Mouse (Mus musculus) neural tube, embryonic 14.5 days (tissue): ENCODE results near the gene Celf2. TPM values are rescaled to one million over a fixed set of nuclear protein-coding genes. Genes with fewer than 3 reads are reported as not detected.
A peak's percentile ranks its signal among the peaks of the same experiment; 100 is the strongest.

Source experiments
- ATAC-seq: fragments of 200-750 bp; cut with Nextera tagmentation; 2 replicates; pipeline ENCODE4 v1.8.0; 2017; ENCODE audit warnings: low read depth, mild to moderate bottlenecking, moderate TSS enrichment, moderate library complexity
- H3K27ac ChIP-seq: fragments of 300-500 bp; sonication (generic); 2 replicates; pipeline ENCODE4 v1.5.1; 2014; ENCODE audit warnings: low read depth, mild to moderate bottlenecking, control low read depth, low read length, moderate library complexity, mixed read lengths
- H3K27me3 ChIP-seq: fragments of 300-500 bp; sonication (generic); 2 replicates; pipeline ENCODE4 v1.6.1; 2014; ENCODE audit warnings: low read length; ENCODE audit not compliant: control insufficient read depth, insufficient read depth
- H3K36me3 ChIP-seq: fragments of 300-500 bp; sonication (generic); 2 replicates; pipeline ENCODE4 v1.6.1; 2014; ENCODE audit warnings: low read length, mixed read lengths; ENCODE audit not compliant: control insufficient read depth, insufficient read depth
- H3K4me1 ChIP-seq: fragments of 300-500 bp; sonication (generic); 2 replicates; pipeline ENCODE4 v1.6.1; 2014; ENCODE audit warnings: low read length; ENCODE audit not compliant: control insufficient read depth, insufficient read depth
- H3K4me2 ChIP-seq: fragments of 300-500 bp; sonication (generic); 2 replicates; pipeline ENCODE4 v1.6.1; 2014; ENCODE audit warnings: mild to moderate bottlenecking, low read depth, low read length, control low read depth
- H3K4me3 ChIP-seq: fragments of 300-500 bp; sonication (generic); 2 replicates; pipeline ENCODE4 v1.5.1; 2014; ENCODE audit warnings: low read depth, low read length, control low read depth, mixed read lengths
- H3K9ac ChIP-seq: fragments of 300-500 bp; sonication (generic); replicated peaks from 2 replicates; pipeline ENCODE4 v1.6.1; 2014; ENCODE audit warnings: low read depth, mild to moderate bottlenecking, control low read depth, low read length, mixed read lengths
- H3K9me3 ChIP-seq: fragments of 300-500 bp; sonication (generic); 2 replicates; pipeline ENCODE4 v1.6.1; 2016; ENCODE audit warnings: low read length; ENCODE audit not compliant: control insufficient read depth
- WGBS: fragments of 180-500 bp; shearing (Covaris S2); extraction: QIAGEN DNeasy Blood & Tissue Kit; methylation state at CpG from one replicate; pipeline ENCODE4 v1.1.7; 2014; 5-methylcytosine and 5-hydroxymethylcytosine counted together
- polyA plus RNA-seq: library from polyadenylated mRNA; unstranded; fragments of >200 nt; fragmentation: Nextera tagmentation; extraction: Ambion mirVana; gene quantifications from 2 replicates; pipeline ENCODE4 v1.2.1, GENCODE M21; 2014

Gene Celf2
- polyA plus RNA-seq, 1 experiment from 2014 or later = 161 TPM

DNA sequence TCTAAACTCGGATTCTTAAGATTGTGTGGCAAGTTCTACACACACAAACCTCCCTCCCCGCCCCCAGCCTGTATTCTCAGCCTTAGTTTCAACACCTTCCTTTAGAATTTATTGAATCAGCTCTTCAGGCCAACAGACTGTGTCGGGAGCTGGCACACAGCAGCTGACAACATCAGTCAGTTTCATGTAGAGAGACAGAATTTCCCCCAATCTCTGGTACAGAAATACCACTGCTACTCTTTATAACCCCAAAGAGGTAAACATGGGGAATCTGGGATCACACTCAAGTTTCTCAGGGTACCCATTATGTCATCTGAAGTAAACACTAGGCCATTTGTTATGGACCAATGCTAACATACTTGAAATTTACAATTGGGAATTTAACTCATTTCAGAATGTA lies 453.4 kb downstream of the Celf2 start:
- Histone ChIP-seq H3K36me3 (no peaks in the 10 kb centered on the region), H3K4me2 (no peak overlapping the region), H3K4me3 (no peak overlapping the region), H3K27ac (0 out of 2 replicates have a peak overlapping the region, but pooled peaks have one; percentile 35), H3K4me1 (peaks cover 3% of the 10 kb centered on the region; the same call in 1 of the 2 replicates), H3K9me3 (no peaks in the 10 kb centered on the region), H3K27me3 (no peaks in the 10 kb centered on the region), H3K9ac (no peak overlapping the region)
- ATAC-seq = no peak
- 62% methylated on average over 3 of the region's 3 CpGs for WGBS

DNA sequence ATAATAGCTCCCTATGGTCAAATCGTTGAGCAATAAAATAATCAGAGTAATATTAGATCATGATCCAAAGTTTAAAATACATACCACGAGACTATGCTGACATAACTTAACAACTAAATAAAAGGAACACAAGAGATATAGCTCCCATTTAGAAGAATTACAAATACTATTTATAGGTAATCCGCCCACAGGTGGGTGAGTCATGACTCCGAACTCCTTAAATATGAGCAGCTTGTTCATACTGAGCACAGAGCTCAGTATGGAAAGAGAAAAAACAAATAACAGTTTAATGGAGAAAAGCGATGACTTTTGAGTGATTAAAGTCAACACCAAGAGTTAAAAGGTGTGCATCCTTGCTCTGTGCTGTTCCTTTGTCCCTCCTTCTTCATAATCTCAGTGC lies 458.3 kb downstream of the Celf2 start:
- no peak for ATAC-seq
- Histone ChIP-seq H3K4me3 (no peak overlapping the region), H3K27ac (no peak overlapping the region), H3K4me1 (no peaks in the 10 kb centered on the region), H3K27me3 (no peaks in the 10 kb centered on the region), H3K36me3 (no peaks in the 10 kb centered on the region), H3K9ac (no peak overlapping the region), H3K4me2 (no peak overlapping the region), H3K9me3 (no peaks in the 10 kb centered on the region)
- WGBS = 95% methylated on average over 5 of the region's 5 CpGs

- H3K36me3 ChIP-seq = no peaks in the 10 kb centered on the region
- ATAC-seq = no peak
- 16% methylated on average over 1 of the region's 1 CpGs for WGBS
- H3K27ac ChIP-seq = no peak overlapping the region
- no peak overlapping the region for H3K4me2 ChIP-seq
- H3K4me1 ChIP-seq = 0 out of 2 replicates have a peak, but pooled peaks cover 6% of the 10 kb centered on the region
- H3K9me3 ChIP-seq = no peaks in the 10 kb centered on the region
- no peak overlapping the region for H3K4me3 ChIP-seq
- no peak overlapping the region for H3K9ac ChIP-seq
- no peaks in the 10 kb centered on the region for H3K27me3 ChIP-seq
These were observed 463.2 kb downstream of the Celf2 start for GRCm38 (mm10) chr2:7046155-7046554.

DNA sequence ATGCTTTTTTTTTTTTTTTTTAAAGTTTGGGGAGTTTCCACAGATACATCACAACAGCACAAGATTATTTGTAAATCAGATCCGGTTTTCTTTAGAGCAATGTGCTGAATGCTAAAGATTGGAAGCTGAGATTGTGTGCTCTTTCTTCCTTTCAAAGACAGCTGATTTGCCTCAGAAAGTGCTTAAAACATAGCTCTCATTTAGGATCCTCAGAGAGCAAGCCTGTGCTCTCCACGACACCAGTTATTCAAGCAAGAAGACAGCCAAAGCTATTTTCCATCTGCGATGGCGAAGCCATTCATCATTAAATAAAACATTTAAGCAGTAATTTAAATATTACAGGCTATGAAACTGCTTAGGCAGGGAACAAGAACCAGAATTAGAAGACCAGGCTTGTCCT lies 463.8 kb downstream of the Celf2 start:
- ATAC-seq = no peak
- Histone ChIP-seq H3K27ac (no peak overlapping the region), H3K9ac (no peak overlapping the region)

DNA sequence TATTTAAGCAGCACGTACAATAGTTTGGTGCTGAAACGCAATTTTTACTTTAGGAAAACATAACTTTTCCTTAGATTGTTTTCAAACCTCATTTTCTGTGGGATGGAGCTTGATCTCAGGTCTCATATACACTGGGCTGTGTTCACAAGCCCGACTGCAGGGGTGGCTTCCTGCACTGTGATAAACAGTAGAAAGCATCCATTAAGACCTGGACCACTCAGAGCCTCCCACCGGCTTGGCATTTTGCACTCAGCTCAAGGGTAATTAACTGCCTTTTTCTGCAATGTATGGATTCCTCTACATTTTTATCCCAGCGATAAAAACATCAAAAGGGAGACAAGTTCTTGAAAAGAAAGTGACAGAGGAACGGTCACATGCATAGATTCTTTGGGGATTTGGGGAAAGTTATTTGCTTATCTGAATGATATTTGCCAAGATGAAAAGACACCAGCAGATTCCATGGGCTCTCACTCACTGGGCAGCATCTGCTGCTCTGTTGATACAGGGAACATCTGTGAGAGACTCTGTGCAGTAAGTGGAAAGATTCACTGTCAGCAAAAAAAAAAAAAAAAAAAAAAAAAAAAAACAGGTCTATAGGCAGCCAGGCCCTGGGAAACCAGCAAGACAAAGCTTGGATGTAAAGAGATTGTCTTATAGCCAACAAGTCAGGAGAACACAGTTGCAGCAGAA lies 465.4 kb downstream of the Celf2 start:
- ATAC-seq = no peak
- Histone ChIP-seq H3K9ac (no peak overlapping the region), H3K4me2 (no peak overlapping the region), H3K27me3 (no peaks in the 10 kb centered on the region), H3K36me3 (no peaks in the 10 kb centered on the region), H3K27ac (no peak overlapping the region), H3K4me1 (0 out of 2 replicates have a peak, but pooled peaks cover 6% of the 10 kb centered on the region), H3K9me3 (no peaks in the 10 kb centered on the region), H3K4me3 (no peak overlapping the region)
- WGBS = 67% methylated on average over 6 of the region's 6 CpGs

More for the DNA sequence above, 463.8 kb downstream of the Celf2 start:
- Histone ChIP-seq H3K9me3 (no peaks in the 10 kb centered on the region), H3K36me3 (no peaks in the 10 kb centered on the region), H3K4me1 (0 out of 2 replicates have a peak, but pooled peaks cover 6% of the 10 kb centered on the region), H3K27me3 (no peaks in the 10 kb centered on the region), H3K4me2 (no peak overlapping the region), H3K4me3 (no peak overlapping the region)
- 54% methylated on average over 4 of the region's 4 CpGs for WGBS

DNA sequence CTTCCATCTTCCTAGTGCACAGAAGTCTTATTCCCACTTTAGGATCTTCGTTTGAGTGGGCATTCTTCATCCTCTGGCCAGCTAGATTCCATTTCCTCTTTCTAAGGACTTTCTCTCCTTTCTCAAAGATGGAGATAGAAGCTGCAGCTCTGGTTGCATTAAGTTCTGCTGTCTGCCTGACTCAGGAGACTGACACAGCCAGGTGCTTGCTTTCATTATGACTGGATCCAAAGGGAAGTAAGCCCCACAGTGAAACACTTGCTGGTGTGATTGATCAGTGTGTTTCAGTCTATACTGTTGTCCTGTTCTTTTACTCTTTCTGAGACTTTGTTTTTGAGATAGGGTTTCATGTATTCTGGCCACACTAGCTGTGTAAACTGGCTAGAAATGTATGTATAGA lies 468.4 kb downstream of the Celf2 start:
- WGBS = 77% methylated on average over 1 of the region's 1 CpGs
- Histone ChIP-seq H3K27me3 (no peaks in the 10 kb centered on the region), H3K4me1 (0 out of 2 replicates have a peak, but pooled peaks cover 6% of the 10 kb centered on the region), H3K9ac (no peak overlapping the region), H3K4me2 (no peak overlapping the region), H3K27ac (no peak overlapping the region), H3K36me3 (no peaks in the 10 kb centered on the region), H3K9me3 (no peaks in the 10 kb centered on the region), H3K4me3 (no peak overlapping the region)
- no peak for ATAC-seq

DNA sequence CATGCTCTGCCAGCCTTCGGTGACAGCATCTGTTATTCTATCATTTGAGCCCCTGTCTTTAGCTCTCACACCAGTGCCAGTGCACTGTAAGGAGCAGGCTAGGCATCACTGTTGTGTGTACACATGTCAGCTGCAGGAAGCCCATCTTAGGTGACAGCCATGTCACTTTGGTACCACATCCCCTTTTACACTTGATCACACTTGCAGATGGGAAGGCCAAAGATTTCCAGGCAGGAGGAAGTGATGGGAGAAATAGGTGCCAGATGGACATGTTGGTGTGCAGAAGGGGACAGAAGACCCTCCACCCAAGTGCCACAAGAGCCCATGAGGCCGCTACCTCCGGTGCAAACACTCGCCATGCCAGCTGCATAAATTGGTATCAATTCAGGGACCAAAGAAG lies 470.4 kb downstream of the Celf2 start:
- ATAC-seq = no peak

DNA sequence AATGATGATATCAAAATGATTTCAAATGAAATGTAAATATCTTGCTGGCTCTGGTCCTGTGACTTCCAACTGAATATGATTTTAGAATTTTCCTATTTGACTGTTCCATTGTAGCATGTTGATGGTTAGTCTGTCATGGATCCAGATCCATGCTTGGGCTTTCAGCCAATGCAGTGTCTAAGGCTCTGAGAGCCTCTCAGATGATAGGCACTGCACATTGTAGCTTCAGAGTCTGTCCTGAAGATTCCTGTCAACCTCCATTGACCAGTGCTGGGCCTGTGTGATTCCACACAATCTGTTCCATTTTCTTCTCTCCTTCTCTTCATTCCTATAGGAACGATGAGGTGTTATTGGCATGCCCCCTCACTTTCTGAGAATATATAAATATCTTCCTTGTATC lies 478.0 kb downstream of the Celf2 start:
- Histone ChIP-seq H3K27me3 (no peaks in the 10 kb centered on the region), H3K4me2 (no peak overlapping the region), H3K9me3 (no peaks in the 10 kb centered on the region), H3K4me3 (no peak overlapping the region), H3K4me1 (no peaks in the 10 kb centered on the region), H3K9ac (no peak overlapping the region), H3K36me3 (no peaks in the 10 kb centered on the region), H3K27ac (no peak overlapping the region)
- ATAC-seq = no peak
- 90% methylated on average over 1 of the region's 1 CpGs for WGBS

More for the DNA sequence above, 470.4 kb downstream of the Celf2 start:
- H3K4me2 ChIP-seq = no peak overlapping the region
- no peak overlapping the region for H3K4me3 ChIP-seq
- H3K27me3 ChIP-seq = no peaks in the 10 kb centered on the region
- H3K4me1 ChIP-seq = no peaks in the 10 kb centered on the region
- no peaks in the 10 kb centered on the region for H3K36me3 ChIP-seq
- no peak overlapping the region for H3K27ac ChIP-seq
- WGBS = 90% methylated on average over 4 of the region's 4 CpGs
- no peaks in the 10 kb centered on the region for H3K9me3 ChIP-seq
- no peak overlapping the region for H3K9ac ChIP-seq

DNA sequence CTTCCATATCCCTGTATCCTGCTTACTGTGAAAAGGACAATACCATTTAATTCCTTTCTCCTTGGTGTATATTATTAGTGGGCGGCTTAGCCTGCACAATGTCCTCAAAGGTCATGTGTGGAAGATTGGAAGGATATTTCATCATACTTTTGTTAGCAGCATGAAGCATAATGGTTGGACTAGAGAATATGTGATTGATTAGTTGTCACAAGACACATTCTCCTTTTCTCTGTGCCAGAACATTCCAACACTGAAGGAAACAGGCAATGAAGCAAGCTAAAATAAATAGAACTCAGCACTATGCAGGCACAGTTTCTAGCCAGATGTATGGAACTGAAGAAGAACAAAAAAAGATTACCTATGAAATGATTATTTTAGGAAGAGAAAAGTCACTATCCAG lies 482.6 kb downstream of the Celf2 start:
- no peaks in the 10 kb centered on the region for H3K27me3 ChIP-seq
- no peak overlapping the region for H3K9ac ChIP-seq
- WGBS = 81% methylated on average over 1 of the region's 1 CpGs
- H3K4me2 ChIP-seq = no peak overlapping the region
- no peaks in the 10 kb centered on the region for H3K9me3 ChIP-seq
- no peak overlapping the region for H3K27ac ChIP-seq
- H3K4me1 ChIP-seq = no peaks in the 10 kb centered on the region
- H3K4me3 ChIP-seq = no peak overlapping the region
- ATAC-seq = no peak
- no peaks in the 10 kb centered on the region for H3K36me3 ChIP-seq
